Mouse (Mus musculus) stomach, postnatal 0 days (tissue): ENCODE measurements at regions not wholly inside any gene's neighbourhood (a gene's known extent, or its start where the extent isn't known, plus 50 kb on each side); places are given as distances from the start of the nearest gene placed in this dataset.

ENCODE experiments used
- CTCF ChIP-seq: IDR thresholded peaks from 2 replicates; pipeline ENCODE4 v1.5.1; 2016; ENCODE audit warnings: antibody characterized with exemption, low read depth, mild to moderate bottlenecking, moderate library complexity
- EP300 ChIP-seq: optimal IDR thresholded peaks from 2 replicates; pipeline ENCODE3; 2016; ENCODE audit warnings: antibody characterized with exemption

DNA sequence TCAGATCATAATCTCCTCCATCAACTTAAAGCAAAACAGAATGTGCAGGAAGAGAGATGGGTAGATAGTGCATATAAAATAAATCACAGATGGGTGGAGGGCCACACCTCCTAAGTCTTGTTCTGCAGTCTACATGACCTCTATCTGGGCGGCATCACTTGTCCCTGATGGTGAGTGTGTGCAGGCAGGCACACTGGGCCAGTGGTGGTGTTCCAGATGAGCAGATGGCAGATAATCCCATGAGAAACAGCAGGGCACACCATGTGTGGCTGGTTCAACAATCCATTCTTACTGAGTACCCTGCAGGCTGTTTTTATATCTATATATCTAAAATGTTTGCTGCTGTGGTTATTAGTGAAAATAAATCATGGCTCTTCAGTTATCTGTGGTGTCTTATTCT is 224.9 kb upstream of the Dnajc24 start:
- TF ChIP-seq CTCF (no peak), EP300 (no peak)
